Mouse (Mus musculus) G1E (cell line): ENCODE measurements around the gene Maml3. TPM values are rescaled to one million over a fixed set of nuclear protein-coding genes. Genes with fewer than 3 reads are reported as not detected.

Experiments
- ATAC-seq: 2 replicates; pipeline ENCODE4 v1.8.0; 2016; ENCODE audit warnings: mild to moderate bottlenecking; ENCODE audit not compliant: insufficient number of reproducible peaks, poor library complexity, low FRiP score, severe bottlenecking; ENCODE audit errors: extremely low read depth
- DNase-seq: peaks from one replicate; pipeline ENCODE4 v3.0.0; 2012; ENCODE audit warnings: low spot score
- H3K27me3 ChIP-seq: 2 replicates; pipeline ENCODE4 v1.6.1; 2012; ENCODE audit warnings: mild to moderate bottlenecking, low read length, inconsistent platforms; ENCODE audit not compliant: insufficient read depth
- H3K36me3 ChIP-seq: replicated peaks from 2 replicates; pipeline ENCODE3; 2012; ENCODE audit warnings: mild to moderate bottlenecking, inconsistent platforms
- H3K4me1 ChIP-seq: 2 replicates; pipeline ENCODE4 v1.6.1; 2012; ENCODE audit warnings: low read depth, low read length, inconsistent platforms, mixed read lengths; ENCODE audit not compliant: insufficient read depth
- H3K4me3 ChIP-seq: 2 replicates; pipeline ENCODE4 v1.5.1; 2012; ENCODE audit warnings: low read depth, mild to moderate bottlenecking, inconsistent platforms, low read length, moderate library complexity, mixed read lengths
- H3K9me3 ChIP-seq: replicated peaks from 2 replicates; pipeline ENCODE4 v1.6.1; 2012; ENCODE audit warnings: inconsistent platforms
- CTCF ChIP-seq: IDR thresholded peaks from 2 replicates; pipeline ENCODE4 v1.5.1; 2012; ENCODE audit warnings: low read depth, low read length, inconsistent platforms, mixed read lengths
- GATA1 ChIP-seq: IDR thresholded peaks from 2 replicates; pipeline ENCODE4 v1.6.1; 2012; ENCODE audit warnings: borderline replicate concordance, low read length, inconsistent platforms, mixed read lengths
- GATA2 ChIP-seq: IDR thresholded peaks from 2 replicates; pipeline ENCODE4 v1.6.1; 2012; ENCODE audit warnings: low read depth, low read length, inconsistent platforms, borderline replicate concordance
- POLR2AphosphoS5 ChIP-seq: IDR thresholded peaks from 2 replicates; pipeline ENCODE4 v1.6.1; 2012; ENCODE audit warnings: low read depth, low read length, inconsistent platforms; ENCODE audit not compliant: insufficient replicate concordance
- TAL1 ChIP-seq: conservative IDR thresholded peaks from 2 replicates; pipeline ENCODE4 v1.6.1; 2012; ENCODE audit warnings: low read depth, low read length, inconsistent platforms, mixed read lengths
- polyA plus RNA-seq: library from polyadenylated mRNA; stranded (reverse); fragments of >175 nt; gene quantifications from 2 replicates; pipeline ENCODE4 v1.2.3, GENCODE M21; 2012
- total RNA-seq, 2 experiments: library from RNA; stranded (forward) in 1 of 2; stranded (reverse) in 1 of 2; fragments of 200-1000 nt in 1 of 2; fragments of >200 nt in 1 of 2; fragmentation: Nextera tagmentation in 1 of 2; gene quantifications; 2 replicates each; pipeline ENCODE4 v1.2.3; 2014 to 2017

Gene Maml3
- total and polyA plus RNA-seq, 3 experiments: 0.01 to 0.49 TPM; not detected in 1

DNA sequence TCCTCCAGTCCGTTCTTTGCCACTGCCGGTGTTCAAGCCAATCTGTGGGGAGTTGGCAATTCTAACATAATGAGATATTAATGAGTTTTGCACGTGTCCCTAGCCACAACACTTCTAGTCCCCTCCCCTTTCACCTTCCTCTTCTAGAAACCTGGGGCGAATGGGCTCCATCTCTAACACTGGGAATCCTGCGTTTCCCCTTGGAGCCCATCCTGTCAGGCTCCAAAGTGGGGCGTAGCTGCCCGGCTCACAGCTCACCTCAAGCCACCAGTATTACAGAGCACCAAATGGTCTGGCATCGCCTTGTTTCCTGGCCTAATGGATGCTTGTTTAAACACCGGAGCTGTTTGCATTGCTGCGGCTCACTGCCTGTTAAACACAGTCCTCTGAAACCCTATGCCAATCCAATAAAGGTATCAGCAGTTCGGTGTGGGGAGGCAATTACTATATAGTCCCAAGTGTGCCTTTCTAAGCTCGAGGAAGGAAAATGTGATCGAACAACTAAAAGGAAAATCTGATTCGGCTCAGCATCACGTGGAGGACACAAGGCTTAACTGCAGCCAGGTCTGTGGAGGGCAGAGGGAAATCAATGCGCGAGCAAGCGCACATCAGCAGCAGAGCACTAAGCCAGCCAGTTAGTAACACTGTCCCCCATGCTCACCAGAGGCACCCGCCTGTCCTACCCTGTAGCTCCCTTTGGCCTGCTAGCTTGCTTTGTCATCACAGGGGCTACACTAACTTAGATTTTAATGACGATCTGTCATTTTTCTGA, 216.0 kb downstream of the Maml3 start:
- Histone ChIP-seq H3K27me3 (0 out of 2 replicates have a peak, but pooled peaks cover 2% of the 10 kb centered on the region), H3K9me3 (no peaks in the 10 kb centered on the region), H3K4me3 (no peak overlapping the region), H3K4me1 (no peaks in the 10 kb centered on the region), H3K36me3 (no peaks in the 10 kb centered on the region)
- DNase-seq (no peak), ATAC-seq (no peak)
- no peak for TF ChIP-seq POLR2AphosphoS5
- TF ChIP-seq CTCF: no peak
- no peak for TF ChIP-seq GATA1
- TF ChIP-seq TAL1: no peak
- no peak for TF ChIP-seq GATA2

- no peak overlapping the region for H3K4me3 ChIP-seq
- H3K9me3 ChIP-seq: no peaks in the 10 kb centered on the region
- TF ChIP-seq CTCF (no peak), TAL1 (no peak), POLR2AphosphoS5 (no peak), GATA1 (no peak), GATA2 (no peak)
- no peak for ATAC-seq
- DNase-seq: no peak
- 0 out of 2 replicates have a peak, but pooled peaks cover 2% of the 10 kb centered on the region for H3K27me3 ChIP-seq
- H3K4me1 ChIP-seq: no peaks in the 10 kb centered on the region
- H3K36me3 ChIP-seq: no peaks in the 10 kb centered on the region
Measured at GRCm38 (mm10) chr3:51888295-51888661, 216.6 kb downstream of the Maml3 start.

GRCm38 (mm10) chr3:51885920-51886319, 219.0 kb downstream of the Maml3 start:
- no peaks in the 10 kb centered on the region for H3K4me1 ChIP-seq
- H3K4me3 ChIP-seq: no peak overlapping the region
- no peak for ATAC-seq
- DNase-seq: no peak
- no peak for TF ChIP-seq POLR2AphosphoS5
- no peak for TF ChIP-seq GATA1
- TF ChIP-seq CTCF: no peak
- no peak for TF ChIP-seq GATA2
- no peak for TF ChIP-seq TAL1
- no peaks in the 10 kb centered on the region for H3K36me3 ChIP-seq
- H3K27me3 ChIP-seq: 0 out of 2 replicates have a peak, but pooled peaks cover 2% of the 10 kb centered on the region
- H3K9me3 ChIP-seq: no peaks in the 10 kb centered on the region

- ATAC-seq (no peak), DNase-seq (no peak)
- H3K36me3 ChIP-seq: no peaks in the 10 kb centered on the region
- TF ChIP-seq CTCF (no peak), TAL1 (no peak), GATA2 (no peak), GATA1 (no peak), POLR2AphosphoS5 (no peak)
- no peaks in the 10 kb centered on the region for H3K4me1 ChIP-seq
- no peak overlapping the region for H3K4me3 ChIP-seq
- 0 out of 2 replicates have a peak, but pooled peaks cover 2% of the 10 kb centered on the region for H3K27me3 ChIP-seq
- no peaks in the 10 kb centered on the region for H3K9me3 ChIP-seq
Measured at GRCm38 (mm10) chr3:51885487-51885886, 219.4 kb downstream of the Maml3 start.

DNA sequence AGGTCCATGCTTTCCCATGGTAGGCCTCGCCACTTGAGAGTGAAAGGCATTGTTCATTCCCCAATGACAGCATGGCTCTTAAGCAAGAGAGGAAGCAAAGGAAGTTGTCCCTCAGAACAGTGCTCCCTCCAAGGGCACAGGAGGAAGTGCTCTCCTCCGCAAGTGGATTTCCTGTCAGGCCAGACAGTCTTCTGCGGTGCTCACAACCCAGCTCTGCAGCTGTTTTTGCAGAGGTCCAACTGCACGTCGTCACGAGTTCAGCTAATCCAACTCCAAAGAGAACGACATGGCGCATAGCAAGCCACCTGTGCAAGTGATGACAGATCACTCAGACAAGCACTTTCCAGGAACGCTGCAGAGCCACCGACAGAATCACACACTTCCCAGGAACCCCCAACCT, 222.9 kb downstream of the Maml3 start:
- H3K27me3 ChIP-seq: no peaks in the 10 kb centered on the region
- ATAC-seq (no peak), DNase-seq (no peak)
- no peaks in the 10 kb centered on the region for H3K36me3 ChIP-seq
- no peaks in the 10 kb centered on the region for H3K4me1 ChIP-seq
- TF ChIP-seq CTCF: no peak
- no peak for TF ChIP-seq GATA1
- TF ChIP-seq POLR2AphosphoS5: no peak
- no peak for TF ChIP-seq TAL1
- TF ChIP-seq GATA2: no peak
- H3K9me3 ChIP-seq: no peaks in the 10 kb centered on the region
- no peak overlapping the region for H3K4me3 ChIP-seq

GRCm38 (mm10) chr3:51881393-51881792, 223.5 kb downstream of the Maml3 start:
- Histone ChIP-seq H3K27me3 (no peaks in the 10 kb centered on the region), H3K4me1 (no peaks in the 10 kb centered on the region), H3K9me3 (no peaks in the 10 kb centered on the region), H3K4me3 (no peak overlapping the region), H3K36me3 (no peaks in the 10 kb centered on the region)
- DNase-seq (no peak), ATAC-seq (no peak)
- TF ChIP-seq POLR2AphosphoS5 (no peak), GATA1 (no peak), TAL1 (no peak), CTCF (no peak), GATA2 (no peak)

GRCm38 (mm10) chr3:51880506-51881036, 224.3 kb downstream of the Maml3 start:
- TF ChIP-seq GATA1: no peak
- Histone ChIP-seq H3K27me3 (no peaks in the 10 kb centered on the region), H3K36me3 (no peaks in the 10 kb centered on the region), H3K9me3 (no peaks in the 10 kb centered on the region), H3K4me3 (no peak overlapping the region), H3K4me1 (no peaks in the 10 kb centered on the region)
- no peak for ATAC-seq
- DNase-seq: no peak
